Mouse (Mus musculus) spleen, postnatal 36 days (tissue): Measurements from ENCODE around the gene Mta1.

Experiments used
- DNase-seq, 2 experiments: peaks; one replicate each; pipeline ENCODE4 v3.0.0; 2022; ENCODE audit warnings: low spot score in 2 of 2, mixed read lengths in 1 of 2

The Mta1 gene

DNA sequence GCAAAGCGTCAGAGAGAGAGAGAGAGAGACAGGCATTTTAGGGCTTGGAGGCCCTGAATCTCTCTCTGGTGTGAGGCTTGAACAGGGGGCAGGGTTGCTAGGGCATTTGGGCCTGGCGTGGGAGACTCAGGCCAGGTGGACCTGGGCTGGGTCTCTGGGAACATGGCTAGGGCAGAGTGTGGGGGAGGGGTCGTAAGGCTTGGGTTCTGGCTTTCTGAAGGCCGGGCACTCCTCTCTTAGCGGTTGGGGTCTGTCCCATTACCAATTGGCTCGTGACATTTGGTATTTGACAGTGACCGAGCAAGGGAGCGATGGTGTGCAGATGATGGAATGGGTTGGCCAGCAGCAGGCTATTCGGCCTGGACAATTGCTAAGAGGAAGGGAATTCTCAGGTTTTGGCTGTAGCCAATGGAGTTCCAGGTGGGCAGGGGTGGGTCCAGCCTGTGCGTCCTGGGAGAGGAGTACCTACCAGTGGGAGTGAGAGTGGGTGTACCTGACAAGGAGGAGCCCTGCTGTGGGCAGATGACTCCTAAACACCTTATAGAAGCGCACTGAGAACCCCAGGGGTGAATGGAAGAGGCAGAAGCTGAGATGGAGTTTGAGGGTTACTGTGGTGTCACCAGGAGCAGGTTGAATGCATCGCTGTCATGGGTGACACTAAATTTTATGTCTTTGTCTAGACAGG is 88.4 kb downstream of the Mta1 start:
- DNase-seq: no peak
